Mouse (Mus musculus) heart, embryonic 16.5 days (tissue): ENCODE measurements around the gene Gabpb1. TPM values are rescaled to one million over a fixed set of nuclear protein-coding genes. Genes with fewer than 3 reads are reported as not detected.
A peak's percentile ranks its signal among the peaks of the same experiment; 100 is the strongest.

Source experiments
- ATAC-seq: fragments of 200-750 bp; cut with Nextera tagmentation; replicated peaks from 2 replicates; pipeline ENCODE4 v1.8.0; 2017; ENCODE audit warnings: moderate number of reproducible peaks; ENCODE audit not compliant: insufficient read depth, low FRiP score; ENCODE audit errors: extremely low read depth
- H3K27ac ChIP-seq: fragments of 300-500 bp; sonication (generic); 2 replicates; pipeline ENCODE4 v1.5.1; 2014; ENCODE audit warnings: mild to moderate bottlenecking, low read length, control low read depth, moderate library complexity
- H3K27me3 ChIP-seq: fragments of 300-500 bp; sonication (generic); 2 replicates; pipeline ENCODE4 v1.6.1; 2014; ENCODE audit warnings: low read length, mixed read lengths; ENCODE audit not compliant: control insufficient read depth, insufficient read depth
- H3K36me3 ChIP-seq: fragments of 300-500 bp; sonication (generic); 2 replicates; pipeline ENCODE4 v1.6.1; 2014; ENCODE audit not compliant: control insufficient read depth, insufficient read depth
- H3K4me1 ChIP-seq: fragments of 300-500 bp; sonication (generic); 2 replicates; pipeline ENCODE4 v1.6.1; 2014; ENCODE audit warnings: low read length, mixed read lengths; ENCODE audit not compliant: control insufficient read depth, insufficient read depth
- H3K4me2 ChIP-seq: fragments of 300-500 bp; sonication (generic); 2 replicates; pipeline ENCODE4 v1.6.1; 2014; ENCODE audit warnings: low read depth, mild to moderate bottlenecking, control low read depth, low read length
- H3K4me3 ChIP-seq: fragments of 300-500 bp; sonication (generic); 2 replicates; pipeline ENCODE4 v1.5.1; 2014; ENCODE audit warnings: mild to moderate bottlenecking, control low read depth, low read length
- H3K9ac ChIP-seq: fragments of 300-500 bp; sonication (generic); 2 replicates; pipeline ENCODE4 v1.6.1; 2014; ENCODE audit warnings: low read length, control low read depth
- H3K9me3 ChIP-seq: fragments of 300-500 bp; sonication (generic); replicated peaks from 2 replicates; pipeline ENCODE4 v1.6.1; 2016; ENCODE audit warnings: low read length; ENCODE audit not compliant: control insufficient read depth
- WGBS: fragments of 180-500 bp; shearing (Covaris S2); extraction: QIAGEN DNeasy Blood & Tissue Kit; methylation state at CpG from one replicate; pipeline ENCODE4 v1.1.7; 2014; 5-methylcytosine and 5-hydroxymethylcytosine counted together
- polyA plus RNA-seq: library from polyadenylated mRNA; unstranded; fragments of >200 nt; fragmentation: Nextera tagmentation; extraction: Ambion mirVana; gene quantifications from 2 replicates; pipeline ENCODE4 v1.2.1, GENCODE M21; 2015

Gene Gabpb1
- polyA plus RNA-seq, 1 experiment from 2014 or later: 34.6 TPM

DNA sequence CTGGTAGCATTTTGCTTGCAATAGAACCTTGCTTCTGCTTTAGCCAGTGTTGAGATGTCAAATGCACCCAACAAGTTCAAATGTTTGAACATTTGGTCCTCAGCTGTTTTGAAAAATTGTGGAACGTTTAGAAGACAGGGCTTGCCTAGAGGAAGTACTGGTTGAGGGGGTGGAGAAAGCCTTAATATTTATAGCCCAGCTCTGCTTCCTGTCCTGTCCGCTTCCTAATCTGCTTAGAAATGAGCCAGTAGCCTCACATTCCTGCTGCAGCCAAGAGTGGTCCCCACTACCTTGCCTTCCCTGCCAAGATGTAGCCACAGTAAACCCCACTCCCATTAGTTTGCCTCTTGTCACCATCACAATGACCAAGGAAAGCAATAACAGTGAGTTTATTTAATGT lies 6.2 kb upstream of the Gabpb1 start:
- Histone ChIP-seq H3K9ac (no peak overlapping the region), H3K27ac (peak overlapping the region; percentile 59), H3K27me3 (no peaks in the 10 kb centered on the region), H3K4me1 (peaks cover 12% of the 10 kb centered on the region; the same call in 1 of the 2 replicates), H3K9me3 (no peaks in the 10 kb centered on the region; the same call in 1 of the 2 replicates), H3K4me3 (no peak overlapping the region), H3K4me2 (no peak overlapping the region; the same call in 1 of the 2 replicates), H3K36me3 (peaks cover 8% of the 10 kb centered on the region)
- no peak for ATAC-seq
- 30% methylated on average over 2 of the region's 2 CpGs for WGBS

DNA sequence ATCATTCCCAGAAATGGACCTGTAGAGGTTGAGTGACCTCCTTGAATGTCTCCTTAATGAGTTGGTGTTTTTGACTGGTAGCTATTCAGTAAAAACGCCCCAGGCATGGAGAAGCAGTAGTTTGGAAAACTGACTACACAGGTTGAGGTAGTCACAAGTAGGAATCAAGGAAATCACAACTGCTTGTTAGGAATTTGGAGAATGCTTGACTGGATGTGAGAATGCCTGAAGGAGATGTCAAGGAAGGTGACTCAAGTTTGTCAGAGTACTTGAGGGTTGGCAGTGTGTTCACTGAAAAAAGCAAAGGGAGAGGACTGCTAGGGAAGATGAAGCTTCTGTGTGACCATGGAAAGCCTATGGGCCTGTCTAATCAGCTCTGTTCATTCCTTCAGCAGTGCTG lies 1.2 kb upstream of the Gabpb1 start:
- Histone ChIP-seq H3K4me3 (no peak overlapping the region), H3K36me3 (peaks cover 8% of the 10 kb centered on the region), H3K9ac (no peak overlapping the region), H3K27ac (no peak overlapping the region), H3K27me3 (no peaks in the 10 kb centered on the region), H3K4me1 (peaks cover 28% of the 10 kb centered on the region), H3K4me2 (no peak overlapping the region; the same call in 1 of the 2 replicates), H3K9me3 (no peaks in the 10 kb centered on the region; the same call in 1 of the 2 replicates)
- whole genome bisulfite sequencing: 97% methylated on average over 1 of the region's 1 CpGs
- ATAC-seq: no peak

DNA sequence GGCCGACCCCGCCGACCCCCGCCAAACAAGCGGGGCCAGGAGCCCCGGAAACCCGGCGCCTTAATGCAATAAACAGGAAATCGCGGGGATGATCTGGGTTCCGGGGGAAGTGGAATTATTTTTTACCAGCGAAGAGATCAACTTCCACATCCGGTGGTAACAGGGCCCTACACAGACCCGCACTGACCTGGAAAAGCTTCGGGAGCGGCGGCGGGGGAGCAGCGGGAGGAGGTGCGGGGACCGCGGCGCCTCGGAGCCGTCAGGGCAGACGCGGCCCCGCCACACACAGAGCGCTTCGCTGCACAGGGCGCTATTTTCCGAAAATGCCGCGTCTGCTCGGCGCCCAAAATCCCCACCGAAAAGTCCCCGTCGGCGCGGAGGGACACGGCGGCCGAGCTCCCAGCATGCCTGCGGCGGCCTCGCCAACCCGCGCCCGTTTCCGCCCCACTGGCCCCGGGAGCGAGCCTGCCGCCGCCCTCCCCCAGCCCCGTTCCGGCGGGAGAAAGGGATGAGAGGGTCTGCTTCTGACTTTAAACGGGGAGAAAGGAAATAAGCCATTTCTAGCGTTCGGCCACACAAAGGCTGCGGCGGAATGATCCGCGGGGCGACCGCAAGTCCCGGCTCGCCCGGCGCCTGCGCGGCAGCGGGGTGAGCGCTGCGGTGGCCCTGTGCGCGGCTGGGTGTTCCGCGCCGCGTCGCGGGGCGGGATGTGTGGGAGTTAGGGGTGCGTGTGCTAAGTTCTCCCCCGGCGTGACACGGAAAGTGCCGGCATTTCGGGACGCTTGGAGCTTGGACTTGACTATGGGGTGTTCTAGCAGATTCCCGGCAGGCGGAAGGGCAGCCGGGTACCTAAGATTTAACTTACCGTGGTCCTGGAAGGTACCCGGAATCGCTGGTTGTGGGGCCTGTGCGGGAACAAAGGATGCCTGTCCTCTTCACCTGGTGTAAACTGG lies 692 bp downstream of the Gabpb1 start:
- Histone ChIP-seq H3K4me1 (peaks cover 26% of the 10 kb centered on the region), H3K27ac (peak overlapping the region; percentile 100), H3K27me3 (no peaks in the 10 kb centered on the region), H3K4me2 (peak overlapping the region; percentile 89), H3K9ac (peak overlapping the region; percentile 98), H3K9me3 (no peaks in the 10 kb centered on the region; the same call in 1 of the 2 replicates), H3K36me3 (peaks cover 7% of the 10 kb centered on the region), H3K4me3 (peak overlapping the region; percentile 93)
- ATAC-seq: peak; percentile 88
- under 1% methylated on average over 99 of the region's 99 CpGs for WGBS

DNA sequence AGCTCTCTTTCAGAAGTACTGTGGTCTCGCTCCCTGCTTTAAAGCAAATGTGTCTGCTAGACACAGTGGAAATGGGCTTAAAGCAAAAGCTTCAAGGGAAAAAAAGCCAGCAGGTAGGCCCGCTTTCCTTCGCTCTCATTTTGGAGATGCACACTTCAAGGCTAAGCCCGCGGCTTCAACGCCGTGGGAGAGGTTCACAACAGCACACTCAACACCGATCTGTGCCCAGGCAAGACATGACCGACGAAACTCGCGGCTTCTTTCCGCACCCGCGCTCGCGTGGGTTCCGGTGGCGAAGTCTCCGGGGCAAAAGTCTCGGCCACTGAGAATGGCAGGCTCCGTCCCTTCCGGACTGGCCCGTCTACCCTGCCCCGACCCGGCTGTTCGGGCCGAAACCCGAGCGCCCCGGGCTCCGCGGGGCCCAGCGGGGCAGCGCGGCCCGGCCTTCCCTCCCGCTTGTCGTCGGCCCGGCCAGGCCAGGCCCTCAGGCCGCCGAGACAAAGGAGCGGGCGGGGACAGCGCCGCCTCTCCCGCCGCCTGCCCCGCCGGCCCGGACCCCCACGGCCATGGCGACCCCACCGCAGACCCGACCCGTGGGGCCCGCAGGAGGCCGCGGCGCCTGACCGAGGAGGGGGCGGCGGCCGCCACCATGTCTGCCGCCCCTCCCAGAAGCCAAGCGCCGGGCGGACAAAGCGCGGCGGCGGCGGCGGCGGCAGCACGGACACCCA lies 1.5 kb downstream of the Gabpb1 start:
- Histone ChIP-seq H3K36me3 (peaks cover 2% of the 10 kb centered on the region; the same call in 1 of the 2 replicates), H3K9me3 (no peaks in the 10 kb centered on the region)
- WGBS: under 1% methylated on average over 55 of the region's 77 CpGs

DNA sequence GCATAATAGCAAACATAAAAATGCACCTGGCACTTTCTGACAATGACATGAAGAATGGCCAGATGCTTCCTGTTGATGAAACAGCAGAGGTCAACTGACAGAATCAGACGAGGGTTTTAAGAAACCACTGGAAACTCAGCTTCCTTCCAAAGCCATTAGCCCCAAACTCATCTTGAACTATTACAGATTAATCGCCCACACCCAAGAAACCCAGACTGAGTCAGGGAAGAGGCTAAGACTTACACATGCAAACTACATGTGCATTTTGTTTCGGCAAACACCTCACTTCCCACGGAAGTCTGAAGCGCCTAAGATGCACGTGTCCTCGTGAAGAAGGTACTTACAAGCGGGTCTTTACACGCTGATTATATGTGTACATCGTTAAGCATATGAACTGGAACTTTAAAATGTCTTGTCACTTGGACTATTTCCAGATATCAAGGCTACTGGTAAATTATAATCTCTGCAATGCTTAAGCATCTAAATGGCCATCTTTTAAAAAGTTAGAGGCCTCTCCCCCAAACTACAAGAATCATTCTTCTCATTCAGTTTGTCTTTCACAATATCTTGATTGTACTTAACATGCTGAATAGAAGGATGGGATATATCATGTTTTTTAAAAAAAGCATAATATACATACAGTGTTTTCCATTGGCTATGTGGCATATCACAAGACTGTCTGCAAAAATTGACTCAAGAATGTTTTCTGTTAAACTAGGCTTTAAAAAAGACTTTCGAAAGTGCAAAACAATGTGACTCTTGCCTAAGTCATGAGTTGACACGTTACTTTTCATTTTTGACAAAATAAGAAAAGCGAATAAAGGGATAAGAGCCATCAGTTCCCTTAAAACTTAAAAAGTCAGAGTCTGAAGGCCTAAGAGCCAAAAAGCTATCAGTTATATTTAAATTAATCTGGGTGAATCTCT lies 2.6 kb downstream of the Gabpb1 start:
- Histone ChIP-seq H3K4me3 (peak overlapping the region; percentile 93), H3K36me3 (no peaks in the 10 kb centered on the region), H3K4me1 (peaks cover 23% of the 10 kb centered on the region), H3K4me2 (peak overlapping the region; percentile 76), H3K9ac (peak overlapping the region; percentile 98), H3K27ac (peak overlapping the region; percentile 100; the same call in 1 of the 2 replicates), H3K9me3 (no peaks in the 10 kb centered on the region), H3K27me3 (no peaks in the 10 kb centered on the region)
- 51% methylated on average over 13 of the region's 13 CpGs for WGBS
- ATAC-seq: no peak

More for the DNA sequence above, 1.5 kb downstream of the Gabpb1 start:
- peak overlapping the region; percentile 100 for H3K27ac ChIP-seq
- ATAC-seq: peak; percentile 49
- H3K4me3 ChIP-seq: peak overlapping the region; percentile 93
- H3K9ac ChIP-seq: peak overlapping the region; percentile 98
- H3K27me3 ChIP-seq: no peaks in the 10 kb centered on the region
- H3K4me2 ChIP-seq: peak overlapping the region; percentile 76
- H3K4me1 ChIP-seq: peaks cover 23% of the 10 kb centered on the region

DNA sequence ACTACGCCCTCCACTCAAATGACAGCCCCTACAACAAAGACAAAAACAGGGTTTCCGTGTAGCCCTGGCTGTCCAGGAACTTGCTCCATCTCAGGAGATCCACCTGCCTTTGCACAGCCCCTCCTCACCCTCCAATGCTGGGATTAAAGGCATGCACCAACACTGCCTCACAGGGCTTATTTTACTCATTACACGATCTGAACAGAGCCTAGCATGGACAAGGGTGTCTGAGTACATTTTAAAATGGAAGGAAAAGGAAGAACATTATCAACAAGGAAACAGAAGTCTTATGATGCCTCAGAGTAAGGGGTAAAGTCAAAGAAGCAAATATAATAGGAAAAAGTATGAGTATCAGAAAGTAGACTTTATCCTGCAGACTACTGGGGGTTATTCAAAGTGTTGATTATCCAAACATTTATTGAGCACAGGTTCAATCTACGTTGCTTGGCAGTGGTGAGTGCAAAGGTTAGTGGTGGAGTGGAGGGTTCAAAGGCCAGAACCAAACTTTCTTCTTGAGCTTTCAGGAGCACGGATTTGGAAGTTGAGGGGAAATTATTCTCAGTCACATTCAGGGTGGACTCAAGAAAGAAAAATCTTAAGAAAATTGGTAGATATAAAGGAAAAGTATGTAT lies 7.4 kb downstream of the Gabpb1 start:
- H3K9me3 ChIP-seq: no peaks in the 10 kb centered on the region
- peaks cover 4% of the 10 kb centered on the region; the same call in 1 of the 2 replicates for H3K36me3 ChIP-seq
- no peak overlapping the region for H3K4me3 ChIP-seq
- no peak for ATAC-seq
- H3K4me2 ChIP-seq: no peak overlapping the region
- no peak overlapping the region for H3K9ac ChIP-seq
- 88% methylated on average over 5 of the region's 5 CpGs for WGBS
- H3K27me3 ChIP-seq: no peaks in the 10 kb centered on the region
- peaks cover 13% of the 10 kb centered on the region for H3K4me1 ChIP-seq
- no peak overlapping the region for H3K27ac ChIP-seq

DNA sequence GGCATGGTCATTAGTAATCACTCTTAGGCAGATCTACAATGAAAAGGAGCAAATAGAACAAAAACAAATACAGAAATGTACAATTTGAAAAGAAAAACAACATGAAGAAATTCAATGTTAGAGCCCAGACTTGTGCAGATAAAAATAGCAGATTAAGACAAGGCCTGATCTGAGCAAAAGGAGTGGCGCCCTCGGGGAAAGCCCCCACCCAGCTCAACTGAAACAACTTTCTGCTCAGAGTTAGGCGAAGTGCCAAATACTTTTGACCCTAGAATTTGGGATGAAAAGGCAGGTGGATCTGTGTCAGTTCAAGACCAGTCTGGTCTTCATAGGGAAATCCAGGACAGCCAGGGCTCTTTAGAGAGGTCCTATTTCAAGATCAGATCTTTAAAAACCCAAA lies 10.2 kb downstream of the Gabpb1 start:
- peaks cover 4% of the 10 kb centered on the region; the same call in 1 of the 2 replicates for H3K36me3 ChIP-seq
- no peaks in the 10 kb centered on the region for H3K27me3 ChIP-seq
- no peaks in the 10 kb centered on the region for H3K4me1 ChIP-seq
- no peak overlapping the region for H3K4me3 ChIP-seq
- no peak overlapping the region for H3K4me2 ChIP-seq
- no peak overlapping the region for H3K9ac ChIP-seq
- no peak overlapping the region for H3K27ac ChIP-seq
- H3K9me3 ChIP-seq: no peaks in the 10 kb centered on the region
- ATAC-seq: no peak
- WGBS: 84% methylated on average over 3 of the region's 3 CpGs

DNA sequence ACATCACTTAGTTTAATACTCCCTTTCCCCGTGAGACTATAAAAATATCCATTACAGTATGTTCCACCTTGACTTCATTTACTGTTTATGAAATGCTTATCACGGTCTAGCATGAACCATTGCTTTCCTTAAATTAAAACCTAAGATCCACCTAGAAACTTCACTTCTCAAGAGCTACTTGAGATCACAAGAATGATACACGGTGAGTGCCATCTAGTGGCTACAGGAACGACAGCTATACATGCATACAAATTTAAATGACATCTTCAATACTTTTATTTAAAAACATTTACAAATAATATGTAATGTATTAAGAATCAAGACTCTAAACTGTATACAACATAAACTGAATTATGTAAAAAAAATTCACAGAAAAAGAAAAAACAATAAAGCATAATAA lies 12.7 kb downstream of the Gabpb1 start:
- H3K27ac ChIP-seq: no peak overlapping the region
- no peak for ATAC-seq
- no peaks in the 10 kb centered on the region for H3K9me3 ChIP-seq
- no peaks in the 10 kb centered on the region for H3K27me3 ChIP-seq
- H3K36me3 ChIP-seq: peaks cover 4% of the 10 kb centered on the region; the same call in 1 of the 2 replicates
- no peak overlapping the region for H3K4me3 ChIP-seq
- H3K4me1 ChIP-seq: no peaks in the 10 kb centered on the region
- no peak overlapping the region for H3K9ac ChIP-seq
- no peak overlapping the region for H3K4me2 ChIP-seq
- WGBS: 41% methylated on average over 4 of the region's 4 CpGs
